Mouse (Mus musculus) mature B cell (primary cell): ENCODE data around the gene 4930524N10Rik.

Source experiments
- in situ Hi-C: fragments of 300-500 bp; cut with MboI; formaldehyde crosslinking; loops from 2 replicates; pipeline ENCODE4 v1.14.3; 2019

Gene 4930524N10Rik

DNA sequence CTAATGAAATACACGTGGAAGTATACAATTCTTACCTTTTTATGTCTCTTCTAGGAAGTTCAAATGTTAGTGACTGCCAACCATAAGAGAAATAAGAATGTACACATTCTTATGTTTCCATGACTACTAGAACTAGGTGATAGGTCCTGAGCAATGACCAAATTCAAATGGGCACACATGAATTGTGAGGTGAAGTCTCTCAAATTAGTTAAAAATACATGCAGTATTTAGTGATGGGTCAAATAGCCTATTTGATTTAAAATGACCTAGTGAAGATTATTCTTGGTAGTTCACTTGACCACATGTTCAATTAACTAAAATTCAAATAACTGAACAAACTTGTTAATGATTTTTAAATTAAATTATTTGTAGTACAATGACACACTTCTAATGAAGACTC lies at the start of gene 4930524N10Rik:
4930524N10Rik (minus strand) TSS at position 101 of the 400 bp plus-strand sequence.
- in situ Hi-C loops = no loop called here

GRCm38 (mm10) chrX:154350042-154350441 lies 6.8 kb upstream of the 4930524N10Rik start:
- in situ Hi-C loops = no loop called here

DNA sequence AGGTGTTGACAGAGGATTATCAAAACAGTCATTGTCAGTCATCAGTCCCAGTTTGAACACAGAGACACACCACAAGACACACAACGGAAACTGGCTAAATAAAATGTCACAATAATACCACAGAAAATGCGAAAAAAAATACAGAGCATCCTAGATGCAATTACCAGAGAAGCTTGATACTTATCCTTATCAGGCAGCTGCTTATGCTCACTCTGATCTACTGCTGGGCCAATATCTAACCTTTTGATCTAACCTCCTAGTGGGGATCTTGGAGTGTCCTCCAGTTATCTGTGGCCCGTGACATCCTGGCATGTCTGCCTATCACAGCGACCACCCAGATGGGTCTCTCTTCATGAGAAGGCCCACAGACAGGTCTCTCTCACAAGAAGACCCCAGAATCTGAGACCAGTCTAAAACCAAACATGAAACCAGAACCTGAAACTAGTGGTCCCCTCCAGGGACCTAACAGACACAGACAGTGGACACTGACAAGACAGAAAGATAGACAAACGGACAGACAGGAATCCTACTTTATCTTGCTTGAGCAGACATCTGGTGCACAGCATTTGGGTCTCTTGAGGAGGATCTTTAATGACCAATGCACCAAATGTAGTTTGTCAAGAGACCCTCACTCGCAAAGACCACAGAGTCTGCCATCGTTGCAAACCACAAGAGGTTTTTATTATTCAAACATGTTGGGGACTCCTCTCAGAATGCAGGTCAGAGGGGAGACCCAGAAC lies 6.3 kb upstream of the 4930524N10Rik start:
- in situ Hi-C loops = no loop called here

DNA sequence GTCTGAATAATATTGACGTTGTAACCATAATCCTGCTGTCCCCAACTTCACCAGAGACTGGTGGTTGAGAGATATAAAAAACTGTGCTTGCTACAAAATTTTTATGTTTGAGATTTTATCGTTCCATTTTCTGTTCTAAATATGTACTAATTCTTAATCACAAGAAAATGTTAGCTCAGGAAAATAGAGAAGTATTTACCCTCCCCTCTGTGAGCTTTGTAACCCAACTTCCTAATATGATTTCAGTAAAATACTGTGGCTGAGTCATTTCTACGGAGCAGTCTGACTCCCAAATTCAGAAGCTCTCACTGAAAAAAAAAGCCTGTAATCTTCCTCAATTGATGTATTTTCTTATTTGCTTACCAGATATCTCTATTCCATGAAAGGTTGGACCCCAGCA lies 4.7 kb upstream of the 4930524N10Rik start:
- in situ Hi-C loops = no loop called here
